Mouse (Mus musculus) CH12.LX (cell line): ENCODE results near the gene Relch.

Experiments
- CTCF ChIP-seq, 2 experiments: IDR thresholded peaks in 1 of 2; conservative IDR thresholded peaks in 1 of 2; 2 replicates each; pipeline ENCODE4 v1.5.1; 2011 to 2012; ENCODE audit warnings: low read depth in 2 of 2, low read length in 2 of 2, improper control_type of control experiment in 1 of 2, inconsistent platforms in 1 of 2, mild to moderate bottlenecking in 1 of 2, moderate library complexity in 1 of 2
- HCFC1 ChIP-seq: IDR thresholded peaks from 2 replicates; pipeline ENCODE4 v1.6.1; 2012; ENCODE audit warnings: low read depth, mild to moderate bottlenecking, inconsistent platforms, low read length, improper control_type of control experiment
- TCF12 ChIP-seq: IDR thresholded peaks from 2 replicates; pipeline ENCODE4 v1.6.1; 2014; ENCODE audit warnings: low read depth, mild to moderate bottlenecking, inconsistent platforms, low read length, improper control_type of control experiment

DNA sequence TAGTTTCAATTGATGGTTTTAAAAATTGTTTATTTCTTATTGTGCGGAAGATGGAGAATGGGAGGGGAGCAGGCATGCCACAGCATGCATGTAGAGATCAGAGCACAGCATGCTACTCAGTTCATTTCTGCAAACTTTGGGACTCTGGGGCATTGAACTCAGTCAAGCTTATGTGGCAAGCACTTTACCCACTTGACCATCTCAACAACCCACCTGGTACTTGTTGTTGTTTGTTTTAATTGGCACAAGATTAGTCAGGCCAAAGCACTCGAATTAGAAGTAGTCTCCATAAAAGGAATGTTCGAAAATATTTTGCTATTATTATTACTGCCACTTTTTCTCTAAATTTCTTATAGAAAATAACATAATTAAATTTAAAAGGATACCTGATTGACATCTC is 19.6 kb upstream of the Relch start:
- TF ChIP-seq TCF12 (no peak), HCFC1 (no peak), CTCF (conservative IDR thresholded peaks at IDR 0.05 in 1 of 2, IDR thresholded peaks at IDR 0.05 in 1 of 2; ENCODE audit: low read depth in 2 of 2, low read length in 2 of 2) (no peak)
